Comparison of ENCODE assay signal across 11 mouse cellular contexts in genomic region chr14:122226666-122227453, GRCm38 (mm10). TPM values are rescaled to one million over a fixed set of nuclear protein-coding genes. Genes with fewer than 3 reads are reported as not detected.
DNase-seq lines count a peak whose midpoint lies in the region; ATAC-seq lines count a peak whose summit lies in the region.
"Had no signal": no experiment of that assay in that cellular context is flagged by ENCODE, and none has a peak within 500 bp of the region (broad histone marks: within the 10 kb centered on the region; RNA-seq: fewer than 3 reads in every experiment).

No protein-coding gene starts in this region.

- H3K4me1 ChIP-seq in embryonic facial prominence, embryonic 11.5 days (ENCODE audit: control insufficient read depth, insufficient read depth, low read length), result peaks cover 2% of the 10 kb centered on the region; the same call in 1 of the 2 replicates
- H3K4me1 ChIP-seq in embryonic facial prominence, embryonic 10.5 days, result peaks cover 55% of the 10 kb centered on the region
- peaks cover 61% of the 10 kb centered on the region for H3K4me1 ChIP-seq in forebrain, embryonic 13.5 days
- peaks cover 43% of the 10 kb centered on the region for H3K4me1 ChIP-seq in limb, embryonic 12.5 days (replicated peaks)
- H3K4me1 ChIP-seq: embryonic facial prominence, embryonic 15.5 days had no signal

- no peak overlapping the region for H3K27ac ChIP-seq in embryonic facial prominence, embryonic 11.5 days (replicated peaks; ENCODE audit: low read depth, low read length)
- no peak overlapping the region; the same call in 1 of the 2 replicates for H3K27ac ChIP-seq in embryonic facial prominence, embryonic 10.5 days (replicated peaks)
- H3K27ac ChIP-seq in forebrain, embryonic 13.5 days, result peak overlapping the region; percentile 65
- H3K27ac ChIP-seq in limb, embryonic 12.5 days, result no peak overlapping the region
- H3K27ac ChIP-seq: embryonic facial prominence, embryonic 15.5 days had no signal

- DNase-seq in embryonic facial prominence, embryonic 11.5 days (ENCODE audit: low spot score), result no peak
- DNase-seq in embryonic facial prominence, embryonic 10.5 days (ENCODE audit: low spot score), result no peak
- DNase-seq in retina, postnatal 1 day, result peak; percentile 47
- no peak for DNase-seq in kidney, postnatal 10 days
- DNase-seq in left cerebral cortex, postnatal 36 days (ENCODE audit: low spot score in 2 of 2), result no peak
- DNase-seq in heart, adult 18-20 months, result no peak
- DNase-seq: lung, embryonic 14.5 days had no signal

- no peak for ATAC-seq in embryonic facial prominence, embryonic 11.5 days (replicated peaks; ENCODE audit: insufficient number of reproducible peaks, low FRiP score, low TSS enrichment, low read depth)
- no peak for ATAC-seq in forebrain, embryonic 13.5 days
- no peak for ATAC-seq in limb, embryonic 12.5 days (ENCODE audit: insufficient number of reproducible peaks, insufficient read depth, low FRiP score, low TSS enrichment, low read depth)
- ATAC-seq: Patski had no signal

- peaks cover 25% of the 10 kb centered on the region for H3K27me3 ChIP-seq in embryonic facial prominence, embryonic 11.5 days (ENCODE audit: control insufficient read depth, insufficient read depth, low read length)
- peaks cover 81% of the 10 kb centered on the region for H3K27me3 ChIP-seq in embryonic facial prominence, embryonic 10.5 days (replicated peaks; ENCODE audit: low read depth, poor library complexity, severe bottlenecking)
- peaks cover 66% of the 10 kb centered on the region for H3K27me3 ChIP-seq in forebrain, embryonic 13.5 days
- peaks cover 64% of the 10 kb centered on the region for H3K27me3 ChIP-seq in limb, embryonic 12.5 days
- H3K27me3 ChIP-seq: Patski had no signal

- H3K9me3 ChIP-seq in embryonic facial prominence, embryonic 11.5 days (replicated peaks; ENCODE audit: control insufficient read depth, low read length), result no peaks in the 10 kb centered on the region
- no peaks in the 10 kb centered on the region for H3K9me3 ChIP-seq in embryonic facial prominence, embryonic 10.5 days
- H3K9me3 ChIP-seq in forebrain, embryonic 13.5 days (replicated peaks), result no peaks in the 10 kb centered on the region
- no peaks in the 10 kb centered on the region for H3K9me3 ChIP-seq in limb, embryonic 12.5 days
- H3K9me3 ChIP-seq: embryonic facial prominence, embryonic 15.5 days had no signal

- H3K4me3 ChIP-seq in embryonic facial prominence, embryonic 11.5 days (ENCODE audit: low read depth, low read length), result no peak overlapping the region
- no peak overlapping the region for H3K4me3 ChIP-seq in embryonic facial prominence, embryonic 10.5 days
- peak overlapping the region; percentile 6; the same call in 1 of the 2 replicates for H3K4me3 ChIP-seq in forebrain, embryonic 13.5 days
- no peak overlapping the region for H3K4me3 ChIP-seq in limb, embryonic 12.5 days (replicated peaks)
- H3K4me3 ChIP-seq: embryonic facial prominence, embryonic 15.5 days had no signal

- 43% methylated on average over 22 of the region's 22 CpGs for WGBS in embryonic facial prominence, embryonic 11.5 days
- WGBS in embryonic facial prominence, embryonic 10.5 days, result 39% methylated on average over 22 of the region's 22 CpGs
- WGBS in forebrain, embryonic 13.5 days, result 25% methylated on average over 22 of the region's 22 CpGs
- 36% methylated on average over 22 of the region's 22 CpGs for WGBS in limb, embryonic 12.5 days

- intact Hi-C loops in left cerebral cortex, postnatal 36 days (cut with DNase I), result loop anchor here (5.0 to 10.0 kb wide), 2 partner anchors 250 to 1018 kb away; partner anchors contain the start of gene Zic2

- H3K9ac ChIP-seq in embryonic facial prominence, embryonic 11.5 days (replicated peaks; ENCODE audit: low read length), result no peak overlapping the region
- peak overlapping the region; percentile 17; the same call in 1 of the 2 replicates for H3K9ac ChIP-seq in forebrain, embryonic 13.5 days
- H3K9ac ChIP-seq in limb, embryonic 12.5 days (replicated peaks), result no peak overlapping the region
- H3K9ac ChIP-seq: embryonic facial prominence, embryonic 15.5 days; lung, embryonic 14.5 days had no signal

- no peaks in the 10 kb centered on the region for H3K36me3 ChIP-seq in embryonic facial prominence, embryonic 11.5 days (replicated peaks; ENCODE audit: control insufficient read depth, insufficient read depth, low read depth, low read length)
- no peaks in the 10 kb centered on the region for H3K36me3 ChIP-seq in embryonic facial prominence, embryonic 10.5 days (replicated peaks)
- H3K36me3 ChIP-seq in forebrain, embryonic 13.5 days (ENCODE audit: poor library complexity, severe bottlenecking), result no peaks in the 10 kb centered on the region
- H3K36me3 ChIP-seq in limb, embryonic 12.5 days, result no peaks in the 10 kb centered on the region
- H3K36me3 ChIP-seq: embryonic facial prominence, embryonic 15.5 days had no signal

- peak overlapping the region; percentile 13 for H3K4me2 ChIP-seq in embryonic facial prominence, embryonic 11.5 days (ENCODE audit: low read depth, low read length)
- peak overlapping the region; percentile 38 for H3K4me2 ChIP-seq in forebrain, embryonic 13.5 days
- peak overlapping the region; percentile 38 for H3K4me2 ChIP-seq in limb, embryonic 12.5 days
- H3K4me2 ChIP-seq: embryonic facial prominence, embryonic 15.5 days; lung, embryonic 14.5 days had no signal

RNA-seq across cellular contexts. Expression of gene Clybl, which starts 45.4 kb away (rescaled TPM):
- polyA plus RNA-seq in embryonic facial prominence, embryonic 11.5 days (2014; fragmentation: Nextera tagmentation; extraction: Ambion mirVana), result 29.1 and 31.2 TPM in 2 replicates
- 21.8 and 23.1 TPM in 2 replicates for polyA plus RNA-seq in embryonic facial prominence, embryonic 10.5 days (2016; fragmentation: Nextera tagmentation; extraction: Ambion mirVana)
- polyA plus RNA-seq in forebrain, embryonic 13.5 days (2015; fragmentation: Nextera tagmentation; extraction: Ambion mirVana), result 21.0 and 22.9 TPM in 2 replicates
- polyA plus RNA-seq in limb, embryonic 12.5 days (2016; fragmentation: Nextera tagmentation; extraction: Ambion mirVana), result 16.8 and 17.5 TPM in 2 replicates
- total RNA-seq in left cerebral cortex, postnatal 36 days (2021), result 10 to 100 TPM; 21.2 to 31.3 TPM
- total RNA-seq in heart, adult 18-20 months (2021), result 100 to 1,000 TPM; 131 to 137 TPM
